Mouse (Mus musculus): ENCODE measurements at regions not wholly inside any gene's neighbourhood (a gene's known extent, or its start where the extent isn't known, plus 50 kb on each side); places are given as distances from the start of the nearest gene placed in this dataset.

DNA sequence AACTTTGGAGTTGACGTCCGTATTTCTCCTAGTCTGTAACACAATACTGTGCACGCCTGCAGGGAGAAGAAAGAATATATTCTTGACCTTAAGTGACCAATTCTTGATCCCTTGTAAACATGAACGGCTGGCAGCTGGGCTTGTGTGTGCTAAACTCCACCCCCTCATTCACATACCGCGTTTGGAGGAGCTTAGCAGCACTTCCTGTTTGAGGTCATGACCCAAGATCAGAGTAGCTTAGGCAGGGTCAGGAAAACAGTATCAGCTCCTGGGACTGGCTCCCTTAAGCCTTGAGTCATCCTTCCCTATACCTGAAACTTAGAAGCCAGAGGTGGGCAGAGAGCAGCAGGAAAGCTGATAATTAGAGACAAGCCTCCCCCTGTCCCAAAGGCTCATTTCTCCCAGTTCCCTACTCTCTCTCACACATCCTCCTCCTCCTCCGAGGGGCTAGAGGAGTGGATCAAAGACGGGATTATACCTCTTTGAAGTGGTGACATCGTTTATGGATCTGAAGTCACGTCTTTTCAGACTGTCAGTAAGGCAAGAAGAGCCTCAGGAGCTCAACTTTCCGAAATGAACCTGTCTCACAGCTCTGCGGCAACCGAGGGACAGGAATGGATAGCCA is 127.3 kb upstream of the Zfand5 start:
- no peak for TF ChIP-seq POLR2A (IDR thresholded peaks at IDR 0.05; ENCODE audit: borderline replicate concordance, insufficient read depth, low read length)
- TF ChIP-seq CTCF (IDR thresholded peaks at IDR 0.05; ENCODE audit: borderline replicate concordance, insufficient read depth, low read depth, low read length): no peak

All from cerebellum, adult 2 months (tissue).